Mouse (Mus musculus) cortical plate, adult 2 months (tissue): ENCODE data around the gene Sspo.

Experiments
- CTCF ChIP-seq: fragments of 200-500 bp; IDR thresholded peaks from 2 replicates; pipeline ENCODE4 v1.5.1; 2011; ENCODE audit warnings: mild to moderate bottlenecking, control low read depth, low read length; ENCODE audit not compliant: insufficient read depth; ENCODE audit errors: extremely low read depth
- POLR2A ChIP-seq: fragments of 200-500 bp; IDR thresholded peaks from 2 replicates; pipeline ENCODE4 v1.6.1; 2011; ENCODE audit warnings: mild to moderate bottlenecking, low read length, control low read depth; ENCODE audit not compliant: insufficient read depth; ENCODE audit errors: extremely low read depth

- TF ChIP-seq CTCF (no peak), POLR2A (no peak)
Observed at GRCm38 (mm10) chr6:48545251-48545650, 97.2 kb downstream of the Sspo start.
